In the genomic region with DNA sequence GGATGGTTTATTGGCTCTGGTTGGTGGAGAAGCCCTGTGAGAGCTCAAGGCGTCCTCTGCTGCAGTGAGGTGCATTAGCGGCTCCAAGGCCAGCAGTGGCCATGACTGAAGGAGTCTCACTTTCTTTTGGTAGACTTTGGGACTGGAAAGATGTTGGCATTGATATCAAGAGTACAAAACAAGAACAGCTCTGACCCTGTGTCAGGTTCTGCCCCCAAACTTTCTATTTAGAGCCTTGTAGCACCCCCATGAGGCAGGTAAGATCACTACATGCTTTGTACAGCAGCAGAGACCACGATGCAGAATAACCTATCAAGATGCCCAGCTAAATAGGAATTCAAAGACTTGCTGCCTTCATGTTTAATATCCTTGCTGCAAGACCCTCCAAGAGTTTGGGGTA, we compare ENCODE assay signal across 9 mouse cellular contexts. TPM values are rescaled to one million over a fixed set of nuclear protein-coding genes. Genes with fewer than 3 reads are reported as not detected.
A peak's percentile ranks its signal among the peaks of the same experiment; 100 is the strongest.
DNase-seq lines count a peak whose midpoint lies in the region; ATAC-seq lines count a peak whose summit lies in the region.
"Had no signal": no experiment of that assay in that cellular context is flagged by ENCODE, and none has a peak within 500 bp of the region (broad histone marks: within the 10 kb centered on the region; RNA-seq: fewer than 3 reads in every experiment).

No protein-coding gene starts in this region.

- H3K4me2 ChIP-seq in heart, embryonic 12.5 days: peak overlapping the region; percentile 68
- peak overlapping the region; percentile 46 for H3K4me2 ChIP-seq in hindbrain, embryonic 14.5 days (replicated peaks)

- no peak for ATAC-seq in heart, embryonic 12.5 days (ENCODE audit: insufficient number of reproducible peaks, low FRiP score)
- peak; percentile 65 for ATAC-seq in common myeloid progenitor, adult 5-6 weeks (replicated peaks; ENCODE audit: low read depth, poor library complexity, severe bottlenecking)
- ATAC-seq in hindbrain, embryonic 14.5 days (ENCODE audit: low FRiP score): peak; percentile 3; the same call in 1 of the 2 replicates
- ATAC-seq: Patski had no signal

- H3K9me3 ChIP-seq in heart, embryonic 12.5 days (replicated peaks): no peaks in the 10 kb centered on the region
- no peaks in the 10 kb centered on the region for H3K9me3 ChIP-seq in hindbrain, embryonic 14.5 days (ENCODE audit: control insufficient read depth, low read length)

- H3K4me1 ChIP-seq in heart, embryonic 12.5 days (replicated peaks): 0 out of 2 replicates have a peak, but pooled peaks cover 4% of the 10 kb centered on the region
- H3K4me1 ChIP-seq in hindbrain, embryonic 14.5 days (replicated peaks; ENCODE audit: control insufficient read depth, insufficient read depth, low read length): 0 out of 2 replicates have a peak, but pooled peaks cover 8% of the 10 kb centered on the region

- H3K27me3 ChIP-seq in heart, embryonic 12.5 days (replicated peaks): peaks cover 31% of the 10 kb centered on the region
- H3K27me3 ChIP-seq in hindbrain, embryonic 14.5 days (ENCODE audit: control insufficient read depth, insufficient read depth, low read length): no peaks in the 10 kb centered on the region
- no peaks in the 10 kb centered on the region for H3K27me3 ChIP-seq in splenic B cell, adult 2 months (ENCODE audit: control insufficient read depth, insufficient read depth, low read length, poor library complexity, severe bottlenecking)

- WGBS in heart, embryonic 12.5 days: 55% methylated on average over 3 of the region's 3 CpGs
- 63% methylated on average over 3 of the region's 3 CpGs for WGBS in hindbrain, embryonic 14.5 days

- H3K27ac ChIP-seq in heart, embryonic 12.5 days (ENCODE audit: poor library complexity, severe bottlenecking): no peak overlapping the region
- no peak overlapping the region for H3K27ac ChIP-seq in hindbrain, embryonic 14.5 days

- no peak overlapping the region for H3K4me3 ChIP-seq in heart, embryonic 12.5 days
- H3K4me3 ChIP-seq in hindbrain, embryonic 14.5 days (replicated peaks; ENCODE audit: low read length): peak overlapping the region; percentile 22; the same call in 1 of the 2 replicates

- H3K36me3 ChIP-seq in heart, embryonic 12.5 days: no peaks in the 10 kb centered on the region
- H3K36me3 ChIP-seq in hindbrain, embryonic 14.5 days (replicated peaks; ENCODE audit: control insufficient read depth, insufficient read depth): no peaks in the 10 kb centered on the region
- H3K36me3 ChIP-seq in splenic B cell, adult 2 months (ENCODE audit: control insufficient read depth, insufficient read depth, low read length, poor library complexity, severe bottlenecking): no peaks in the 10 kb centered on the region

- H3K9ac ChIP-seq in heart, embryonic 12.5 days: no peak overlapping the region
- peak overlapping the region; percentile 48; the same call in 1 of the 2 replicates for H3K9ac ChIP-seq in hindbrain, embryonic 14.5 days

- DNase-seq in heart, adult 8-10 months (ENCODE audit: low spot score): no peak
- peak; percentile 12 to 17 for DNase-seq in B cell, adult 2 months
- no peak for DNase-seq in hindbrain, embryonic 14.5 days (ENCODE audit: low spot score)
- DNase-seq in splenic B cell, adult 2 months (ENCODE audit: low read depth, low spot score): peak; percentile 25
- no peak for DNase-seq in gastrocnemius, adult 8-10 months (ENCODE audit: low spot score in 2 of 2)
- no peak for DNase-seq in adrenal gland, postnatal 4 days (ENCODE audit: low spot score in 2 of 2)

RNA-seq across cellular contexts. Expression of a gene that starts 23.4 kb away (rescaled TPM):
- not detected in 2 replicates for polyA plus RNA-seq in heart, embryonic 12.5 days (2016; fragmentation: Nextera tagmentation; extraction: Ambion mirVana)
- not detected for total RNA-seq in heart, adult 8-10 months (2022)
- total RNA-seq in common myeloid progenitor, adult 5-6 weeks (2017): not detected in 2 replicates
- polyA plus RNA-seq in hindbrain, embryonic 14.5 days (2014; fragmentation: Nextera tagmentation; extraction: Ambion mirVana): not detected in 2 replicates
- not detected for total RNA-seq in gastrocnemius, adult 8-10 months (2022)
- total RNA-seq in adrenal gland, postnatal 4 days (2021): not detected
- polyA plus RNA-seq: Patski had no signal

RNA-seq across cellular contexts. Expression of a gene that starts 58.5 kb away (rescaled TPM):
- polyA plus RNA-seq in heart, embryonic 12.5 days (2016; fragmentation: Nextera tagmentation; extraction: Ambion mirVana): 0.03 TPM in 1 of 2 replicates, not detected in the other
- total RNA-seq in heart, adult 8-10 months (2022): 1 to 10 TPM; 1.2 to 1.7 (median 1.3) TPM
- not detected in 2 replicates for total RNA-seq in common myeloid progenitor, adult 5-6 weeks (2017)
- 1.9 and 2.0 TPM in 2 replicates for polyA plus RNA-seq in hindbrain, embryonic 14.5 days (2014; fragmentation: Nextera tagmentation; extraction: Ambion mirVana)
- 1 to 10 TPM in 2 of 4 experiments, under 1 TPM in 2; 0.82 to 1.5 (median 1.1) TPM for total RNA-seq in gastrocnemius, adult 8-10 months (2022)
- total RNA-seq in adrenal gland, postnatal 4 days (2021): 1 to 10 TPM; 3.1 to 4.0 TPM

Comparison
In these comparisons a context has a peak if more than half of its experiments do, and no peak if none do; other contexts are left out.
1. DNase-seq: peak in B cell, adult 2 months (2 of 2) and splenic B cell, adult 2 months (single experiment); none in heart, adult 8-10 months (single experiment), hindbrain, embryonic 14.5 days (single experiment), gastrocnemius, adult 8-10 months (0 of 2) and adrenal gland, postnatal 4 days (0 of 2).